Mouse (Mus musculus) limb, embryonic 14.5 days (tissue): ENCODE data around the gene Asap3. TPM values are rescaled to one million over a fixed set of nuclear protein-coding genes. Genes with fewer than 3 reads are reported as not detected.
A peak's percentile ranks its signal among the peaks of the same experiment; 100 is the strongest.

Experiments
- ATAC-seq: fragments of 200-750 bp; cut with Nextera tagmentation; 2 replicates; pipeline ENCODE4 v1.8.0; 2017; ENCODE audit warnings: low read depth, moderate number of reproducible peaks, moderate TSS enrichment; ENCODE audit not compliant: low FRiP score
- DNase-seq: peaks from one replicate; pipeline ENCODE4 v3.0.0-alpha.2; 2015; ENCODE audit warnings: low spot score
- H3K27ac ChIP-seq: fragments of 300-500 bp; sonication (generic); replicated peaks from 2 replicates; pipeline ENCODE4 v1.5.1; 2014; ENCODE audit warnings: low read depth, mild to moderate bottlenecking, low read length, moderate library complexity, mixed read lengths
- H3K27me3 ChIP-seq: fragments of 300-500 bp; sonication (generic); 2 replicates; pipeline ENCODE4 v1.6.1; 2014; ENCODE audit warnings: low read length, mixed read lengths; ENCODE audit not compliant: control insufficient read depth, insufficient read depth
- H3K36me3 ChIP-seq: fragments of 300-500 bp; sonication (generic); 2 replicates; pipeline ENCODE4 v1.6.1; 2014; ENCODE audit warnings: mild to moderate bottlenecking, low read length, moderate library complexity, mixed read lengths; ENCODE audit not compliant: control insufficient read depth, insufficient read depth
- H3K4me1 ChIP-seq: fragments of 300-500 bp; sonication (generic); 2 replicates; pipeline ENCODE4 v1.6.1; 2014; ENCODE audit warnings: antibody characterized with exemption, low read length, mixed read lengths; ENCODE audit not compliant: control insufficient read depth, insufficient read depth
- H3K4me2 ChIP-seq: fragments of 300-500 bp; sonication (generic); replicated peaks from 2 replicates; pipeline ENCODE4 v1.6.1; 2014; ENCODE audit warnings: low read depth, mild to moderate bottlenecking, low read length, moderate library complexity; ENCODE audit not compliant: severe bottlenecking
- H3K4me3 ChIP-seq: fragments of 300-500 bp; sonication (generic); replicated peaks from 2 replicates; pipeline ENCODE4 v1.5.1; 2014; ENCODE audit warnings: low read length
- H3K9ac ChIP-seq: fragments of 300-500 bp; sonication (generic); 2 replicates; pipeline ENCODE4 v1.6.1; 2014; ENCODE audit warnings: mild to moderate bottlenecking, low read depth, low read length, moderate library complexity; ENCODE audit not compliant: severe bottlenecking
- H3K9me3 ChIP-seq: fragments of 300-500 bp; sonication (generic); 2 replicates; pipeline ENCODE4 v1.6.1; 2016; ENCODE audit warnings: low read length; ENCODE audit not compliant: control insufficient read depth
- POLR2A ChIP-seq: fragments of 200-500 bp; IDR thresholded peaks from 2 replicates; pipeline ENCODE4 v1.8.0; 2012; ENCODE audit warnings: inconsistent platforms, mild to moderate bottlenecking, moderate library complexity, borderline replicate concordance; ENCODE audit not compliant: insufficient read depth, insufficient read length; ENCODE audit errors: extremely low read depth
- WGBS: fragments of 180-500 bp; shearing (Covaris S2); extraction: QIAGEN DNeasy Blood & Tissue Kit; methylation state at CpG from one replicate; pipeline ENCODE4 v1.1.7; 2014; 5-methylcytosine and 5-hydroxymethylcytosine counted together
- polyA plus RNA-seq, 2 experiments: library from polyadenylated mRNA; depleted of rRNA in 1 of 2; stranded (reverse) in 1 of 2; unstranded in 1 of 2; fragments of >200 nt; fragmentation: Nextera tagmentation in 1 of 2; extraction: Ambion mirVana in 1 of 2; gene quantifications; 2 replicates each; pipeline versions ENCODE4 v1.2.1 to v1.2.3; 2012 to 2014

The Asap3 gene
- polyA plus RNA-seq, 2 experiments = 12.0 to 22.9 TPM

- DNase-seq = no peak
- Histone ChIP-seq H3K4me2 (peak within 1 kb of the TSS; percentile 93), H3K4me1 (peaks cover 36% of the 10 kb centered on the region), H3K36me3 (peaks cover 25% of the 10 kb centered on the region), H3K9me3 (no peaks in the 10 kb centered on the region), H3K9ac (peak within 1 kb of the TSS; percentile 58), H3K27ac (no peak within 1 kb of the TSS), H3K4me3 (peak within 1 kb of the TSS; percentile 51), H3K27me3 (peaks cover 53% of the 10 kb centered on the region)
- 1% methylated on average over 35 of the region's 46 CpGs for WGBS
- ATAC-seq = peak; percentile 38; the same call in 1 of the 2 replicates
- no peak for TF ChIP-seq POLR2A
Observed at GRCm38 (mm10) chr4:136247729-136248463, 41.7 kb downstream of the Asap3 start, which contains the start of gene Tcea3. Gene Tcea3 (plus strand): TSS chr4:136247729.

- 1% methylated on average over 35 of the region's 37 CpGs for WGBS
- ATAC-seq = 0 out of 2 replicates have a peak, but pooled peaks have one; percentile 10
Observed at GRCm38 (mm10) chr4:136248464-136249331, 42.5 kb downstream of the Asap3 start.

GRCm38 (mm10) chr4:136249332-136249647 is 43.1 kb downstream of the Asap3 start:
- TF ChIP-seq POLR2A = no peak
- Histone ChIP-seq H3K9ac (0 out of 2 replicates have a peak overlapping the region, but pooled peaks have one; percentile 21), H3K4me2 (peak overlapping the region; percentile 93), H3K4me1 (peaks cover 36% of the 10 kb centered on the region), H3K4me3 (peak overlapping the region; percentile 51), H3K36me3 (peaks cover 11% of the 10 kb centered on the region), H3K27me3 (peaks cover 53% of the 10 kb centered on the region), H3K9me3 (no peaks in the 10 kb centered on the region), H3K27ac (no peak overlapping the region)
- ATAC-seq (no peak), DNase-seq (no peak)
- WGBS = 7% methylated on average over 11 of the region's 11 CpGs

More at GRCm38 (mm10) chr4:136248464-136249331, 42.5 kb downstream of the Asap3 start:
- H3K9me3 ChIP-seq = no peaks in the 10 kb centered on the region
- peaks cover 17% of the 10 kb centered on the region for H3K36me3 ChIP-seq
- no peak overlapping the region for H3K27ac ChIP-seq
- H3K9ac ChIP-seq = peak overlapping the region; percentile 58
- TF ChIP-seq POLR2A = no peak
- H3K4me1 ChIP-seq = peaks cover 36% of the 10 kb centered on the region
- peaks cover 53% of the 10 kb centered on the region for H3K27me3 ChIP-seq
- peak overlapping the region; percentile 51 for H3K4me3 ChIP-seq
- peak overlapping the region; percentile 93 for H3K4me2 ChIP-seq
- DNase-seq = no peak

- Histone ChIP-seq H3K27ac (no peak overlapping the region), H3K4me3 (0 out of 2 replicates have a peak overlapping the region, but pooled peaks have one; percentile 51), H3K4me1 (peaks cover 36% of the 10 kb centered on the region), H3K9me3 (no peaks in the 10 kb centered on the region), H3K36me3 (peaks cover 6% of the 10 kb centered on the region), H3K9ac (no peak overlapping the region), H3K4me2 (no peak overlapping the region), H3K27me3 (peaks cover 51% of the 10 kb centered on the region)
- DNase-seq = no peak
- ATAC-seq = no peak
- 48% methylated on average over 9 of the region's 9 CpGs for WGBS
- no peak for TF ChIP-seq POLR2A
Observed at GRCm38 (mm10) chr4:136249780-136250179, 43.6 kb downstream of the Asap3 start.

GRCm38 (mm10) chr4:136255919-136256318 is 49.8 kb downstream of the Asap3 start:
- H3K27me3 ChIP-seq = no peaks in the 10 kb centered on the region
- no peaks in the 10 kb centered on the region for H3K9me3 ChIP-seq
- WGBS = 23% methylated on average over 6 of the region's 6 CpGs
- DNase-seq (no peak), ATAC-seq (no peak)
- H3K4me3 ChIP-seq = no peak overlapping the region
- H3K4me1 ChIP-seq = no peaks in the 10 kb centered on the region
- H3K9ac ChIP-seq = no peak overlapping the region
- H3K27ac ChIP-seq = no peak overlapping the region
- no peak overlapping the region for H3K4me2 ChIP-seq
- no peaks in the 10 kb centered on the region for H3K36me3 ChIP-seq
- TF ChIP-seq POLR2A = no peak
